Mouse (Mus musculus): Measurements from ENCODE around the gene Prickle1. TPM values are rescaled to one million over a fixed set of nuclear protein-coding genes. Genes with fewer than 3 reads are reported as not detected.

The Prickle1 gene
- total and polyA plus RNA-seq, 3 experiments, result 0.64 to 1.8 (median 1.7) TPM

- no peaks in the 10 kb centered on the region for H3K9me3 ChIP-seq (replicated peaks; ENCODE audit: low read length)
- TF ChIP-seq ETS1 (conservative IDR thresholded peaks at IDR 0.05; ENCODE audit: low read depth, low read length) (no peak), ZNF384 (IDR thresholded peaks at IDR 0.05; ENCODE audit: low read depth, low read length) (peak; percentile 90)
- no peaks in the 10 kb centered on the region for H3K79me2 ChIP-seq (replicated peaks; ENCODE audit: control insufficient read depth, extremely low read depth, insufficient read depth, poor library complexity, severe bottlenecking)
- in situ Hi-C loops (cut with MboI; ENCODE audit: low pct_ligation_motif_present, low pct_unique_long_range_greater_than_20kb, low sequenced_read_pairs) (loop anchor here (10.0 kb wide), 2 partner anchors 55 to 195 kb away; no protein-coding TSS in a partner anchor), dilution Hi-C loops (cut with MboI; ENCODE audit: extremely low pct_ligation_motif_present, extremely low pct_unique_long_range_greater_than_20kb, low sequenced_read_pairs) (no loop called here)
- H3K4me1 ChIP-seq (ENCODE audit: control insufficient read depth in 1 of 2, insufficient read depth in 2 of 2), result peaks cover 0 to 15% of the 10 kb centered on the region in 2 experiments; a peak in 2 of 4 replicates
- peak overlapping the region; percentile 10; the same call in 1 of the 2 replicates for H3K4me2 ChIP-seq (ENCODE audit: insufficient read depth, low read depth, poor library complexity, severe bottlenecking)
- no peak overlapping the region for H3K9ac ChIP-seq (ENCODE audit: insufficient read depth, low read depth)
- DNase-seq (ENCODE audit: extremely low read depth), result no peak
- peaks cover 9% of the 10 kb centered on the region for H3K27me3 ChIP-seq (replicated peaks)
- H3K36me3 ChIP-seq (replicated peaks in 1 of 2; ENCODE audit: control insufficient read depth in 1 of 2, insufficient read depth in 1 of 2, low read length in 1 of 2), result no peaks in the 10 kb centered on the region
- H3K27ac ChIP-seq (ENCODE audit: insufficient read depth, low read depth), result no peak overlapping the region
- H3K4me3 ChIP-seq (replicated peaks in 1 of 3; ENCODE audit: low read depth in 2 of 3, low read length in 2 of 3, poor library complexity in 1 of 3), result no peak overlapping the region
Observed at GRCm38 (mm10) chr15:93519836-93520826, 75.6 kb downstream of the Prickle1 start.

GRCm38 (mm10) chr15:93518941-93519835 lies 76.5 kb downstream of the Prickle1 start:
- in situ Hi-C loops (cut with MboI; ENCODE audit: low pct_ligation_motif_present, low pct_unique_long_range_greater_than_20kb, low sequenced_read_pairs), result loop anchor here (10.0 kb wide), 2 partner anchors 56 to 196 kb away; no protein-coding TSS in a partner anchor

More at GRCm38 (mm10) chr15:93518941-93519835, 76.5 kb downstream of the Prickle1 start:
- peak; percentile 50 for DNase-seq (ENCODE audit: extremely low read depth)
- peak overlapping the region; percentile 47 to 69 (median 61) for H3K4me3 ChIP-seq (replicated peaks in 1 of 3; ENCODE audit: low read depth in 2 of 3, low read length in 2 of 3, poor library complexity in 1 of 3)
- H3K9ac ChIP-seq (ENCODE audit: insufficient read depth, low read depth), result peak overlapping the region; percentile 12; the same call in 1 of the 2 replicates
- H3K4me1 ChIP-seq (ENCODE audit: control insufficient read depth in 1 of 2, insufficient read depth in 2 of 2), result peaks cover 6 to 23% of the 10 kb centered on the region in 2 experiments; a peak in 2 of 4 replicates
- TF ChIP-seq CHD1 (IDR thresholded peaks at IDR 0.05; ENCODE audit: low read depth, low read length), result no peak
- peak; percentile 47 for TF ChIP-seq NRF1 (IDR thresholded peaks at IDR 0.05; ENCODE audit: low read depth, low read length)
- 0 out of 2 replicates have a peak, but pooled peaks have one; percentile 14 for TF ChIP-seq MEF2A (IDR thresholded peaks at IDR 0.05; ENCODE audit: borderline replicate concordance, low read depth, low read length)
- TF ChIP-seq E2F4 (IDR thresholded peaks at IDR 0.05; ENCODE audit: insufficient replicate concordance, low read depth, low read length), result no peak
- peak; percentile 54 for TF ChIP-seq SMC3 (IDR thresholded peaks at IDR 0.05; ENCODE audit: low read depth, low read length)
- peak; percentile 29 for TF ChIP-seq RAD21 (IDR thresholded peaks at IDR 0.05; ENCODE audit: low read depth, low read length)
- TF ChIP-seq RCOR1 (conservative IDR thresholded peaks at IDR 0.05; ENCODE audit: low read depth, low read length), result no peak
- 0 out of 2 replicates have a peak, but pooled peaks have one; percentile 24 for TF ChIP-seq POLR2A (IDR thresholded peaks at IDR 0.05; ENCODE audit: low read depth, low read length)
- no peak for TF ChIP-seq ELF1 (IDR thresholded peaks at IDR 0.05; ENCODE audit: low read depth, low read length)
- TF ChIP-seq BHLHE40 (IDR thresholded peaks at IDR 0.05; ENCODE audit: low read depth, low read length), result peak; percentile 71
- 0 out of 2 replicates have a peak, but pooled peaks have one; percentile 29 for TF ChIP-seq MXI1 (IDR thresholded peaks at IDR 0.05; ENCODE audit: low read depth, low read length)
- peak; percentile 15 to 63; a peak in 2 of 4 replicates for TF ChIP-seq CTCF (conservative IDR thresholded peaks at IDR 0.05 in 1 of 2, IDR thresholded peaks at IDR 0.05 in 1 of 2; ENCODE audit: low read depth in 2 of 2, low read length in 2 of 2)
- TF ChIP-seq UBTF (IDR thresholded peaks at IDR 0.05; ENCODE audit: low read depth, low read length), result peak; percentile 53; the same call in 1 of the 2 replicates
- H3K27ac ChIP-seq (ENCODE audit: insufficient read depth, low read depth), result no peak overlapping the region
- no peaks in the 10 kb centered on the region for H3K36me3 ChIP-seq (replicated peaks in 1 of 2; ENCODE audit: control insufficient read depth in 1 of 2, insufficient read depth in 1 of 2, low read length in 1 of 2)
- no peaks in the 10 kb centered on the region for H3K9me3 ChIP-seq (replicated peaks; ENCODE audit: low read length)
- dilution Hi-C loops (cut with MboI; ENCODE audit: extremely low pct_ligation_motif_present, extremely low pct_unique_long_range_greater_than_20kb, low sequenced_read_pairs), result no loop called here
- H3K79me2 ChIP-seq (replicated peaks; ENCODE audit: control insufficient read depth, extremely low read depth, insufficient read depth, poor library complexity, severe bottlenecking), result no peaks in the 10 kb centered on the region
- peak overlapping the region; percentile 27 for H3K4me2 ChIP-seq (ENCODE audit: insufficient read depth, low read depth, poor library complexity, severe bottlenecking)
- H3K27me3 ChIP-seq (replicated peaks), result peaks cover 9% of the 10 kb centered on the region
